Mouse (Mus musculus) frontal cortex, adult 2 months (tissue): Measurements from ENCODE around the gene Ifnlr1. TPM values are rescaled to one million over a fixed set of nuclear protein-coding genes. Genes with fewer than 3 reads are reported as not detected.
"Not testable (repeated sequence)": the region's sequence is repeated elsewhere in the genome, so short reads cannot be mapped to it uniquely, and the experiment has no call there.

Source experiments
- DNase-seq, 2 experiments: peaks; one replicate each; pipeline ENCODE4 v3.0.0; 2022; ENCODE audit warnings: low spot score in 1 of 2; ENCODE audit errors: extremely low spot score in 1 of 2
- polyA plus RNA-seq: library from polyadenylated mRNA; depleted of rRNA; stranded (reverse); fragments of >200 nt; gene quantifications from 2 replicates; pipeline ENCODE4 v1.2.3, GENCODE M21; 2012; rRNA removed

Gene Ifnlr1
- 0.29 and 0.30 TPM in 2 replicates for polyA plus RNA-seq

GRCm38 (mm10) chr4:135685906-135686567, at the start of gene Ifnlr1:
Gene Ifnlr1 (plus strand): TSS chr4:135686287.
- DNase-seq, result peak; percentile 9 to 74

DNA sequence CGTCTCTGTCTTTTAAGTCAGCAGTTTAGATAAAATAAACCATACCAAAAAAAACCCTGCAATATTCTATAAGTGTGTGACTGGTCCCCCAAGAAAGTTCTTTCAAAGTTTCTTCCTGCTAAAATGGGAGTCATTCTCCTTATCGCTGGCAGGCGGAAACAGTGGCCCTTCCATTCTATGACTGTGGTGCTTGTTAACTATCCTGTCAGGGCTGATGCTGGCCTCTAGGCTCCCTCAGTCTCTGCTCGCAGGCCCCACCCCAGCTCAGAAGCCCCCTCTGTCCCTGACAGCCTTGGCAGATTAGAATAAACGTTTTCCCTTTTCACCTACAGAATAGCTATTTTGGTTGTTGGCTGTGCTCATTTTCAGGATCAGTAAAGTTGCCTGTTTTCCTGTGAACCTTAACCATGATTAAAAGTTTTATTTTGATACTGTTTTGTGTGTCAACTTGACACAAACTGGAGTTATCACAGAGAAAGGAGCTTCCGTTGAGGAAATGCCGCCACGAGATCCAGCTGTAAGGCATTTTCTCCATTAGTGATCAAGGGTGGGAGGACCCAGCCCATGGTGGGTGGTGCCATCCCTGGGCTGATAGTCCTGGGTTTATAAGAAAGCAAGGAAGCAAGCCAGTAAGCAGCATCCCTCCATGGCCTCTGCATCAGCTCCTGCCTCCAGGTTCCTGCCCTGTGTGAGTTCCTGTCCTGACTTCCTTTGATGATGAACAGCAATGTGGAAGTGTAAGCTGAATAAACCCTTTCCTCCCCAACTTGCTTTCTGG, 44.6 kb upstream of the Ifnlr1 start:
- DNase-seq, result not testable (repeated sequence)

- no peak for DNase-seq
These were observed 41.0 kb upstream of the Ifnlr1 start for GRCm38 (mm10) chr4:135645022-135645637.

DNA sequence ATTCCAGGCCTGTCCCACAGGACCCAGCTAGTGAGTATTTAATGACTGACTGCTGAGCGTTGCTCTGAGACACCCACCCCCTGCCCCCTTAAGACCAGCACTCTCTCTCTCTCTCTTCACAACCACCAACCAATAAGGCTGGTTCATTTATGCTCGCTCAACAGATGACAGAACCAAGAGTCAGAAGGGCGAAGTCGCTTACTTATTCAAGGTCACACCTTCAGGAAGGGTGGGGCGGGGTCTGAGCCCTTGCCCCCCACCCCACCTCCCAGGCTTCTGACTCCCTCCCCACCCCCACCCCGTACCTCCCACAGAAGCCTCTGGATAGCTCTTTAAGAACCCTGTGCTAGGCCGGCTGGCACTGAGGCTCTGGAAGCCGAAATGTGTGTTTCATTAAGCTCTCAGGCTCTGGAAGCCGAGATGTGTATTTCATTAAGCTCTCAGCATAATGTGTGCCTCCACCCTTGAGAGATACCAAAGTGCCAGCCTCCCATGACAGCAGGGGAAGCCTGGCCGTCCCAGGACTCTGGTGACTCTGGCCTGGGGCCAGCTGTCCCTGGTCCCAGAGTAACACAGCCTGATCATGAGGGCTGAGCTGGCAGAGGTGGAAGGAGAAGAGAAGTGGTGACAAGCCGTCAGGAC, 33.0 kb upstream of the Ifnlr1 start:
- DNase-seq, result no peak

DNA sequence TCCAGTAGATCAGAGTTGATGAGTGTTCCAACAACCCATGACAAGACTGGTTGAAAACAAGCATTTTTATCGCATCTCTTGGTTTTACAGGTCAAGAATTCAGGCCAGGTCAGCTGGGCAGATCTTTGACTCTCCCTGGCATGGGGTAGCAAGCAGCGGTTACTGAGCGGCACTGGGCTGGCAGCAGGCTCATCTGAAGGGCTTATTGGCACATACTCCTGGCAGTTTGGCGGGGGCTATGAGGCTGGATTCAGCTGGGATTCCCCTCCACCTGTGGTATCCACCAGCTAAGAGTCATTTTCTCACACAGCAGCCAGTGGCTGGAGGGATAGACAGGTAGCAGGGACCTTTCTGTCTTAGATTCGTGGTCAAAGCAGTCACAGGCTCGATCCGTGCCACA, 32.1 kb upstream of the Ifnlr1 start:
- no peak for DNase-seq

DNA sequence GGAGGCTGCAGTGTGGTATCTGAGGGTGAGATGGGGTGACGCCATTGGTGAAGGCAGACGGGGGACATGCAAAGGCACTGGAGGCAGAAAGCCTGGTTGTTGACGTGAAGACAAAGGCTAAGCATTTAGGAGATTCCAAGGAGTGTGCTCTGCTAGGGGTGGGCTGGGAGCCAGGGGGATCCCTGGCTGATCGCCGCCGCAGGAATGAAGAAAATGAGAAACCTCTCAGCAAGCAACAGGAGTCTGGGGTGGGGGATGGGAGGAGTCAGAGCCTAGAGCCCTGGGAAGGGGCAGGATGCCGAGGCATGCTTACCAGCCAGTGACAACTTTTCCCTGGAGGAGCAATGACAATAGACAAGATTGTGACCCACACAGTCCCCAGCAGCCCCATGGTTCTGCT, 30.6 kb upstream of the Ifnlr1 start:
- no peak for DNase-seq

DNA sequence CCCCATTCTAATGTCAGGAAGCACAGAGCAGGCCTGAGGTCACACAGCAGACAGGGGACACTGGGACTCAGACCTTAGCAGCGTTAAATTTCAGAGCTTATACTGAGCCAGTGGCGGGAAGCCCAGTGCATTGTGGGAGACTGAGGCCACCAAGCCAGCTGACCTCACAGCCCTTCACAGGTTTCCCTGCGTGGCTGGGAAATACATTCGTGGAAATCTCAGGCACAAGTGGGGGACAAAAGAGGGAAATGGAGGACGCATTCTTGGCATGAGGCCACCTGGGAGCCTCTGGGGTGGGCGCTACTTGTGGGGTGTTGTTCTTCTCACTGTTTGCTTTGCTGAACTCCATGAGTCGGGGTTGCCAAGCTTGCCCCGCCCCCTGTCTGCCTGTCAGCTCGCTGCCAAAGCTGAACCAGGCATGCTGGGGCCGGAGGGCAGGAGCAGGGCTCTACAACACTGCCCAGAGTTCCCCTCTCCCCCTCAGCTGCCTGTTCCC, 29.9 kb upstream of the Ifnlr1 start:
- no peak for DNase-seq

DNA sequence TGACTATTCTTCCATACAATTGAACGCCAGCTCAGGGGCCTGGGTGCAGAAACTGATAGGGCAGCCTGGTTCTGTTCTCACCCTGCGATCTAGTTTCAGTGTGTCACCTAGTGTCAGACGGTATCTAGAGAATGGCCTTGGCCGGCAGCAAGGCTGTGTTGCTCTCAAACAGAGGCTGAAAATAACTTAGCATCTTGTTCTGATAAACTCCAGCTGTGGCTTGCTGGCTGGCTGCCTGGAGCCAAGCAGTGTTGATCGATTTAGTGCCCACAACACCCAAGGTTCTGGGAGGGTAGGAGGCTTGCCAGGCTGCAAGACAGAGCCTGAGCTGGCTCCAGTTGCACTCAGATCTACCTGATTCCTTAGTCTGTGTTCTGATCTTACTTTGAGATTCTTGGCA, 27.6 kb upstream of the Ifnlr1 start:
- no peak for DNase-seq

DNA sequence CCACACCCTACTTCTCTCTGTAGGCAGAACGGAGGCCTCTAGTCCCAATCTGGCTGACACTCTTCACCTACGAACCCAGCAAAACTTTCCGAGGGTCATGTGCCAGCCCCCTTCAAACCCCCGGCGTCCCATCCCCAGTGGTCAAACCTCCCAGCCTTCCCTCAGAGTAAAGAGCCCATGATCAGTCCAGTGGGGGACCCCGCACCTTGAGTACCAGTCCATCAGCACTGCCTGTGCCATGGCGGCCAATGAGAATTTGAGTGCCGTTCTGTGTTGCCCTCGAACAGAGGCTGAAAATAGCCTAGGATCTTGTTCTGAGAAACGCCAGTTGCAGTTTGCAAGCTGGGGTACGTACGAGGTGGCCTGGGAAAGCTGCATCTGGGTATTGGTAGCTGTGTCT, 27.2 kb upstream of the Ifnlr1 start:
- DNase-seq, result no peak

DNA sequence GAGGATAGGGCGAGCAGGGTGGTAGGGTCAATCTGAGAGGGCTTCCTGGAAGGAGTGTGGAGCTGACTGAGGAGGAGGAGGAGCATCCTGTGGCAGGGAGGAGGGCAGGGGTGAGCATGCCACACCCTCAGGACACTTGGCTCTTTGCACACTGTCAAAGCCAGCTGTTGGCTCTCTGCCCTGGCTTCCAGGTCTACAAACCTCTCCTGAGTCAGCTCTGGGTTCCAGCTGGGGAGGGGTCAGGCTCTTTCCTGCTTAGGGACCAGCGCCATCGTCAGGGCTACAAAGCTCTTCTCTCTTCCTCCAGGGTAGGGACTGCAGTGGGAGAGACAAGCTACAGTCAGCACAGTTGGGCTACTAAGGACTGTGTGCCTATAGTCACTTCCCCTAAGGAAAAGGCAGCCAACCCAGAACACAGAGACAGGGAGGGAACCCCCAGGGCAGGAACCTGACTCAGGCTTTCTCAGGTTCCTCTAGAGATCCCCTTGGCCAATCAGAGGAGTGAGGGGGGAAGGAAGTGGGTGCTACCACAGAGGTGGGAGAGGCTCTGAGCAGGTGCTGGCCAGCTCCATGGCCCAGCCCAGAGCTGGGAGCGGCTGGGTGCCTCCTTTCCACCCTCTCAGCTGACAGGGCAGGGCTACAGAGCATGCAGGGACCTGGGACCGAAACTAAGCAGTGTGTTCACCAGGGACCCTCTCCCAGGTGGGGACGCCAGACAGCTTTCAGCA, 24.8 kb upstream of the Ifnlr1 start:
- no peak for DNase-seq

DNA sequence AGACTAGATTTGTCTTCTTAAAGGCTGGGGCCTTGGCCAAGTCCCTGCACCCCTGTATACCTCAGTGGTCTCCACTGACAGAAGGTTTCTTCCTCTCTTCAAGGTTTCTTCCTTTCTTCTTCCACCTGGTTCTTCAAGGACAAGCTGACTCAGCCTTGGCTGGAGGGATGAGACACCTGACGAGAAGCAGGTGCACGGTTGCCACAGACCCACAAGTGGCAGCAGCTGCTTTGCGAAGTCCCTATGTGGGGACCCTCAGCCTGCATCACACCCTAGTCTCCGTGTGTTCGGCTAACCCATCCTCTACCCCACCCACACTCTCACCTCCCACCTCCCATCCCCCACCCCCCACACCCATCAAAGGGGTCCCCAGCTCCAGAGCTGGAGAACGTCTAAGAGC, 24.1 kb upstream of the Ifnlr1 start:
- DNase-seq, result no peak

GRCm38 (mm10) chr4:135664656-135665055, 21.4 kb upstream of the Ifnlr1 start:
- no peak for DNase-seq

DNA sequence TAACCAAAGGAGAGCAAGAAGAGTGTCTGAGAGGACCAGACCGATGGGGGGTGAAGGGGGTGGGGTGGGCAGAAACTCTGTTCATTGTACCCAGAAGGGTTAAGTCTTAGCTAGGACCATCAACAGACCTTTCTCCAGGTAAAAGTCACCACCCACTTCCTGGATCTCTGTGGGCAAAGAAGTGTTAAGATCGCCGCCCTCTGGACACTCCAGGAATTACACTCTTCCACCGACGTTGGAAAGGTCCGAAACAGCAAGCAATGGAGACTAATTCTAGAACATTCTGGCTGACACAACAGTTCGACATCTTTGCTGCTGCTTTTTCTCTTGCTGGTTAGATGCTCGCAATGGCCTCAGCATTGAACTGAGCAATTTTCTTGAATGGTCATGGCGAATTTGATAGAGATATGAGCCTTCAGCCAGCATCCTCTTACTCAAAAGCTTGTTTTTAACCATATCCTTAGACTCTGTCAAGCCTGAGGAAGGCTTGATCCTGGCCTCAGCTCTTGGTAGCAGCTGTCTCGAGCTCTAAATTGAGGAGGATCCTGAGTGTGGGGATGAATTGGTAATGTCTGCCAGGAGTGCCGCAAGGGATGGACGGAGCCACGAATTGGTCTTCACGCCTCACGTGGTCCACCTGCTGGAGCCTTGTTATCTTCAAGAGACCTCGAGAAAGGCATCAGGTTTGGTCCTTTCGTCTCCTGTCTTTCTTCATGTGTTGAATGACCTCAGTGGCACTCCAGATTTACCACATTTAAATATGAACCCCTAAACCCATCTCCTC, 19.7 kb upstream of the Ifnlr1 start:
- peak in 1 of 2 experiments; percentile 53 for DNase-seq

DNA sequence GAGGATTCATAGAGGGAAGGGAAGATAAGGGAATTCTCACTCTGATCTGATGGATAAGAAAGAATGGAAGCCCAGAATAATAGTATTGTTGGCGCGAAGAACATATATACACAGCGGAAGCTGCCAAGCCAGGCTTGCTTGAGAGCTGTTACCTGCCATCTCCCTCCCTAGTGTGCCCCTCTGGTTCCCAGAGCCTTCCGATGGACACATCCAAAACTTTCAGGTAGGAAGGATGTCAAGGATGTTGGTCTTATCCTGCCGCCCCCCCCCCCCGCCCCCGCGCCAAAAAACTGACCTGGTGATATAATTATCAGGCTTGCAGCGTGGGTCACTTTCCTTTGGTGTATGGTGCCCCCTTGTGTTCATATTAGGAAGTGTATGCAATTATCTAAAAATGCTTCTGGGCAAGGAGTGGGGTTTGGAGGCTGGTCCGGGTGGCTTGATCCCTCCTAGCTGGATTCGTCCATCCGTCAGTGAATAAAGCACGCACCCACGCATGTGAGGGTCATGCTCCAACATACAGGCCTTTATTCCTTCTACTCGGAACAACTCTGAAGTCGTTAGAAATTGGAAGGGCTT, 18.7 kb upstream of the Ifnlr1 start:
- DNase-seq, result peak in 1 of 2 experiments; percentile 86

- DNase-seq, result no peak
These were observed 12.6 kb upstream of the Ifnlr1 start for GRCm38 (mm10) chr4:135673507-135673906.

GRCm38 (mm10) chr4:135674993-135675392, 11.1 kb upstream of the Ifnlr1 start:
- no peak for DNase-seq

GRCm38 (mm10) chr4:135676476-135676875, 9.6 kb upstream of the Ifnlr1 start:
- no peak for DNase-seq

GRCm38 (mm10) chr4:135679316-135679715, 6.8 kb upstream of the Ifnlr1 start:
- DNase-seq, result no peak

DNA sequence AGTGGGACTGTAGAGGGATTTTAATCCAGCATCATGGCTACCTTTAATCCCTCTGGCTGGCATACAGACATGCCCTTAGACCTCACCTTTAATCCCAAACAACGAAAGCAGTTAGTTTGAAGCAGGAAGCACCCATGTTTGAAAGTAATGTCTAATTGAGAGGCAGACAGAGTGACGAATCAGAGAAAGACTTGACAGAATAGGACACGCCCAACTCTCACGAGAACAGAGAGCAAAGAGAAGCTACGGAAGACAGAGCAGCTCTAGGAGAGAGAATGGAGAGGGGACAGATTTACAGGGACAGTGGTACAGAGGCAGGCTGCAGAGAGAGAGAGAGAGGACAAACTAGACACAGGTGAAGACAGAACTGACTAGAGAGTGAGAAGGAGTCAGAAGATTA, 4.3 kb upstream of the Ifnlr1 start:
- no peak for DNase-seq
